Mouse (Mus musculus): ENCODE data around the gene Mdh2.

Gene Mdh2

GRCm38 (mm10) chr5:135744742-135745141 lies 33.5 kb upstream of the Mdh2 start:
- TF ChIP-seq GATA4 (IDR thresholded peaks at IDR 0.05; ENCODE audit: insufficient replicate concordance, low read length), result no peak

DNA sequence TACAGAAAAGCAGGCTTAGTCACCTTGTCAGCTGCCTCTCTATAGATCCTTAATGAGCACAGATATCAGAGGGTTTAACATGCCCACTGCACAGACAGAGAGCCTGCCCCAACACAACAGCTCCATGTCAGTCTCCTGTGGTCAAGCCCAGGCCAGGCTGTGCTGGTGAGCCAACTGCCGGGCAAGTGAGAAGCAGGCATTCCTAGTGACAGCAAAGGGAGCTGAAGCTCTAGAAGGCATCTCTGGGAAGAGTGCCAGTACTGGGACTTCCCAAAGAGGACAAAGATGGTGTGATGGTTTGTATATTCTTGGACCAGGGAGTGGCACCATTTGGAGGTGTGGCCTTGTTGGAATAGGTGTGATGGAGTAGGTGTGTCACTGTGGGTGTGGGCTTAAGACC lies 27.2 kb upstream of the Mdh2 start:
- no peak for TF ChIP-seq GATA4 (IDR thresholded peaks at IDR 0.05; ENCODE audit: insufficient replicate concordance, low read length)

DNA sequence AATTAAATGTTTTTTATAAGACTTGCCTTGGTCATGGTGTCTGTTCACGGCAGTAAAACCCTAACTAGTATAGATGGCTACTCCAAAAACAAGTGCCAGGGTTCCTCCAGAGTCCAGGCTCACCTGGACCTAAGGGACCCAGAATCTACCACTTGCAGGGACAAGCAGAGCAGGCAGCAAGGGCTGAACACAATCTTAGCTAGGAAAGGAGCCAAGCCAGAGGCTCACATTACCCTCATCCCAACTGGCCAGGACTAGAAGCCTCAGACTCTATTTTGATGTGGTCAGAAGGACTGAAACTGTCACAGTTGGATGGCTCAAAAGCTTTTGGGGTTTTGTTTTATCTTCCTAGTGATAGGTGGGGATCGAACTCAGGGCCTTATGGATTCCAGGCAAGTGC lies 26.7 kb upstream of the Mdh2 start:
- TF ChIP-seq GATA4 (IDR thresholded peaks at IDR 0.05; ENCODE audit: insufficient replicate concordance, low read length), result no peak

DNA sequence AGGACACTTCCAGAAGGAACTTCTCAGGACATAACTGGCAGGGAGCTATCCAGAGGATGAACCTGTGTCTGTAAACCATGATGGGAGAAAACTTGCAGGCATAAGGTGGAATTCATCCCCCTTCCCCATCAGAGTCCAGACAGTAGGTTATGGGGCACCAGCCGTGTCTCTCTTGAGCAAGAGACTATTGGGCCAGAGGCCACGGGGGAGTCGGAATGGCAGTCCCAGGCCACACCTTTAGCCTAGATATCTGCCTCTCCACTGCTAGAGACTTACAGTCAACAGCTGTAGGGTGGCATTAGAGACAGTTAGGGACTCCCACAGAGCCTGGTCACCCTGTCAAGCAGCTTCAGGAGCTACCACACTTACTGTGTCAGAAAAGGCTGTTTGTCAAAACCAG lies 16.4 kb upstream of the Mdh2 start:
- no peak for TF ChIP-seq GATA4 (IDR thresholded peaks at IDR 0.05; ENCODE audit: insufficient replicate concordance, low read length)

DNA sequence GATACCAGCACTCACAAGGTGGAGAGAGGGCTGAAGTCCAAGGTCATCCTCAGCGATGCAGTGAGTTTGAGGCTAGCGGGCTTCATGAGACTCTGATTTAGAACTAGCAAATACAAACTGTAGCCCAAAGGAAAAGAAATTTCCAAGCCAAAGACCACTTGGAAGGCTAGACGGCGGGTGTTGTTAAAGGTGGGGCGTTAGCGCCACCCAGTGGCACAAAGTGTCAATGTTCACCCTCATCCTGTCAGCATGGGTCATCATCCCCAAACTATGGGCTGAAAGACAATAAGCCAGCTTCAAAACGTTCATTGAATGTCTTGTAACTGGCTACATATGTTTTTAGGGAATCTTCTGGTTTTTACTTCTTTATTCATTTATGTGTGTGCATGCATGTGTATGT lies 14.8 kb upstream of the Mdh2 start:
- TF ChIP-seq GATA4 (IDR thresholded peaks at IDR 0.05; ENCODE audit: insufficient replicate concordance, low read length), result no peak

GRCm38 (mm10) chr5:135764971-135765370 lies 13.3 kb upstream of the Mdh2 start:
- TF ChIP-seq GATA4 (IDR thresholded peaks at IDR 0.05; ENCODE audit: insufficient replicate concordance, low read length), result no peak

DNA sequence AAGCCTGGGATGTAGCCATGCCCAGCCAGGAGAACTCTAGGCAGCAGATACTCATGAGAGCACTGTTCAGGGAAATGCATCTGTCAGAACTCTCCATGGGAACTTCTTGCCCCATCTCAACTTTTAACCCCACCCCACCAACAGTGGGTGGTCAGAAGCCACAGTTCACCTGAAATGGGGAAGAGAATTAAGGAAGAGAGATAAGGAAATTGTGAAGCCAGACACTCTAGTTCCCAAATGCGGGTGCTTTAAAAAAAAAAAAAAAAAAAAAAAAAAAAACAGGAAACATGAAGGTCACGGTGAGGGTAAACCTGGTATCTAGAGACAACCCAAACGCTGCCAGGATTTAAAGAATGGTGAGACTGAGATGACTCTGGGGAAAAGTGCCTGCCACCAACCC lies 5.8 kb upstream of the Mdh2 start:
- TF ChIP-seq GATA4 (IDR thresholded peaks at IDR 0.05; ENCODE audit: insufficient replicate concordance, low read length), result no peak

DNA sequence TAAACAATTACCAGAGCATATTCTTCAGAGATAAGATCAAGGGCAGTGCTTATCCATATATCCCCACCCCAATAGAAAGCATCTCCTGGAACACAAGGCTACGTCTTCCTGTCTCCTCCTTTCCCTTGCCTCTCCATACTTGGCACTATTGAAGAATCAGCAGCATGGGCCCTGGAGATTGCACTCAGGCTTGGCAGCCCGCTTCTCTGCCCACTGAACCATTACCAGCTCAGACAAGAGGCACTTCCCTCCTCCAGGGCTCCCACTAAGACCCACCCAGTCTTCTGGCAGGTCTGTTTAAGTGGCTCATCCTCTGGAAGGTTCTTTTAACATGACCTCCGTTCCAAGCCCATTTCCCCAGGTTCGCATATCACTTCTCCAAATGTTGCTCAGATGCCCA lies 1.7 kb upstream of the Mdh2 start:
- TF ChIP-seq GATA4 (IDR thresholded peaks at IDR 0.05; ENCODE audit: insufficient replicate concordance, low read length), result no peak

GRCm38 (mm10) chr5:135777796-135778470 lies 347 bp upstream of the Mdh2 start, which contains the start of gene Styxl1:
Gene Styxl1 (minus strand): TSS chr5:135778385.
- no peak for TF ChIP-seq GATA4 (IDR thresholded peaks at IDR 0.05; ENCODE audit: insufficient replicate concordance, low read length)

- no peak for TF ChIP-seq GATA4 (IDR thresholded peaks at IDR 0.05; ENCODE audit: insufficient replicate concordance, low read length)
These were observed 2.1 kb downstream of the Mdh2 start for GRCm38 (mm10) chr5:135780331-135780730.

DNA sequence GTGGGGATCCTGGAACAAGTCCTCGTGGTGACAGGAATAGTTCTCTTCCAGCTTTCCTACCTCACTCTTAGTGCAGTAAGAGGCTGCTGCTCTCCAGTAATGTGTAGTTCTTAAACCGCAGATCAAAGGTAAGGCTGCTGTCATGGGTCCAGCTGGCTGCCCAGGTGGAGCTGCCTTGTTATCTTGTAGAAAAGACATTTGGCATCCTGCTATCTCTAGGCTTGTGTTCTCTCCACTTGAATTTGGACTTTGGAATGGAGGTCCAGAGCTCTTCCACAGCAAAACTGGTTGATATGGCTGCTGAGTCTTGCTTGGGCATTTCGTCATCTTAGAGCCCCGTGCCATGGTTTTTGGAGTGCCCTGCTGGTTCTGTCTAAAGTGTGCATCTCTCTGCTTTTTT lies 4.6 kb downstream of the Mdh2 start:
- TF ChIP-seq GATA4 (IDR thresholded peaks at IDR 0.05; ENCODE audit: insufficient replicate concordance, low read length), result peak; percentile 88

GRCm38 (mm10) chr5:135793996-135794858 lies 15.9 kb downstream of the Mdh2 start:
- TF ChIP-seq GATA4 (IDR thresholded peaks at IDR 0.05; ENCODE audit: insufficient replicate concordance, low read length), result peak; percentile 40; the same call in 1 of the 2 replicates

DNA sequence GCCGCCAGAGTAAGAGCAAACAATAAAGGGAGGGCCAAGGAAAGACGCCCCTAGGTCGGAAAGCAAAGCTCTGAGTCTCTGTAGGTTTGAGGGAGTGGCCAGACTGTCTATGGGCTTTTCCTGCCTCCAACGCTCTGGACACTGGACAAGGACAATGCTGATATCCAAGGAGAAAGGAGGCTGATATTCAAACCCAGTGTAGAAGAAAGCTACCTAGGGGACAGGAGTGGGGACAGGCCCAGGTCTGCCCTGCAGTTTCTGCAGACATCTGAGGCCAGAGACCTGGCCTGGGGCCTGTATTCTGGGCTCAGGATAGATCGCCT lies 16.5 kb downstream of the Mdh2 start:
- no peak for TF ChIP-seq GATA4 (IDR thresholded peaks at IDR 0.05; ENCODE audit: insufficient replicate concordance, low read length)

GRCm38 (mm10) chr5:135799746-135800145 lies 21.5 kb downstream of the Mdh2 start:
- no peak for TF ChIP-seq GATA4 (IDR thresholded peaks at IDR 0.05; ENCODE audit: insufficient replicate concordance, low read length)

DNA sequence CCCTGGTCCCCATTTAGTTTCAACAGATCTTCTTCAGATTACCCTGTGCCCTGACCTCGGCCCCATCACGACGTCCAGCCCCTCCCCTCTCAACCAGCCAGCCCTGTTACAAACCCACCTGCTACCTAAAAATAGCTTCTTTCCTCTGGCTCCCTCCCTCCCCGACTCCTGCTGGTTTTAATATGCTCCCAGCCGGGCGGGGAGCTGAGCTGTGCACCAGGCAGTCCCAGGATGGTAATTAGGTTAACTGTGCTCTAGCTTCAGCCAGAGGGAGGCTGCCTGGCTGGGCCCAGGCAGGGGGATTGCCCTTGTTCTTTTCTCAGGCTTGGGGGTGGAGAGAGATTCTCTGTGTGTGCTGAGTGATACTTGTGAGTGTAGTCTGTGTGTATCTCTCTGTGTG lies 22.6 kb downstream of the Mdh2 start:
- no peak for TF ChIP-seq GATA4 (IDR thresholded peaks at IDR 0.05; ENCODE audit: insufficient replicate concordance, low read length)

- TF ChIP-seq GATA4 (IDR thresholded peaks at IDR 0.05; ENCODE audit: insufficient replicate concordance, low read length), result no peak
These were observed 24.4 kb downstream of the Mdh2 start for GRCm38 (mm10) chr5:135802641-135803040.

Measured in liver, adult (tissue).